Mouse (Mus musculus): Measurements from ENCODE around the gene Usp6nl. TPM values are rescaled to one million over a fixed set of nuclear protein-coding genes. Genes with fewer than 3 reads are reported as not detected.

The Usp6nl gene
- polyA plus RNA-seq, 1 experiment from 2014 or later, result 21.8 TPM

DNA sequence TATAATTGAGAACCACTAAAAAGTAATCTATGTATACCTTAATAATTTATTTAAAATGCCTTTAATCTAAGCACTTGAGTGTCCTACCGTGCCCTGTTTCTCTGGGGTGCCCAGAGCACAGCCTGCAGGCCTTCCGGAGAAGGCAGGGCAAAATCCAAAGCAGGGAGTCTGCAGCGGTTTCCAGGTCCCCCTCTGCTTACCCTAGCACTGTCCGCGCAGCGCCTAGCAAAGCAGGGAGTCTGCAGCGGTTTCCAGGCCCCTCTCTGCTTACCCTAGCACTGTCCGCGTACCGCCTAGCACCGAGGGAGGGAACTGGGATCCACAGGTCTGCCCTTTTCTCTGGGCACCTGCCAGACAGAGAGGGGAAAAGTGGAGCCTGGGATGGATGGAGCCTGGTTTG, 80.9 kb downstream of the Usp6nl start:
- Histone ChIP-seq H3K4me3 (no peak overlapping the region), H3K9ac (replicated peaks) (no peak overlapping the region; the same call in 1 of the 2 replicates), H3K9me3 (no peaks in the 10 kb centered on the region), H3K4me2 (replicated peaks) (0 out of 2 replicates have a peak overlapping the region, but pooled peaks have one; percentile 17), H3K27ac (replicated peaks) (peak overlapping the region; percentile 58), H3K36me3 (no peaks in the 10 kb centered on the region), H3K4me1 (peaks cover 13% of the 10 kb centered on the region), H3K27me3 (no peaks in the 10 kb centered on the region)
- WGBS, result 8% methylated on average over 11 of the region's 11 CpGs
- peak; percentile 64 for ATAC-seq (ENCODE audit: low FRiP score, low read depth)

DNA sequence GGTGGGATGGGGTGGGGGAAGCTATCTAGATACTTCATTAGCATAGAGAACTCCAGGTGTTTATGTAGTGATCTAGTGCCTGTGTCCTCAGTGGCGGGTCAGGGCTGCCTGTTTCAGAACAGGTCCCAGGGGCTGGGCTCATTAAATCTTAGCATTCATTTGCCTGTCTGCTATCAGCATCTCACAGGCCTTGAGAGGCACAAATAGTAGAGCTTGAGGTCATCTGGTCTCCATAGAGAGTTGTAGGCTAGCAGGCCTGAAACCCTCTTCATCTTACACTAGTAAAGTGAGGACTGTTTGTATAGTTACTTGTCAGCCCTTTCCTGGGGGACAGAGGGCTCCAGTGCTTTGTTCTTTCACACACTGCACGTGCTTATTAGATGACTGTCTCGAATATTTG, 81.5 kb downstream of the Usp6nl start:
- Histone ChIP-seq H3K36me3 (0 out of 2 replicates have a peak, but pooled peaks cover under 1% of the 10 kb centered on the region), H3K4me3 (no peak overlapping the region), H3K4me1 (peaks cover 14% of the 10 kb centered on the region), H3K4me2 (replicated peaks) (no peak overlapping the region), H3K27me3 (no peaks in the 10 kb centered on the region), H3K9ac (replicated peaks) (no peak overlapping the region), H3K9me3 (no peaks in the 10 kb centered on the region), H3K27ac (replicated peaks) (peak overlapping the region; percentile 58; the same call in 1 of the 2 replicates)
- peak; percentile 45; the same call in 1 of the 2 replicates for ATAC-seq (ENCODE audit: low FRiP score, low read depth)
- WGBS, result 50% methylated on average over 3 of the region's 3 CpGs

DNA sequence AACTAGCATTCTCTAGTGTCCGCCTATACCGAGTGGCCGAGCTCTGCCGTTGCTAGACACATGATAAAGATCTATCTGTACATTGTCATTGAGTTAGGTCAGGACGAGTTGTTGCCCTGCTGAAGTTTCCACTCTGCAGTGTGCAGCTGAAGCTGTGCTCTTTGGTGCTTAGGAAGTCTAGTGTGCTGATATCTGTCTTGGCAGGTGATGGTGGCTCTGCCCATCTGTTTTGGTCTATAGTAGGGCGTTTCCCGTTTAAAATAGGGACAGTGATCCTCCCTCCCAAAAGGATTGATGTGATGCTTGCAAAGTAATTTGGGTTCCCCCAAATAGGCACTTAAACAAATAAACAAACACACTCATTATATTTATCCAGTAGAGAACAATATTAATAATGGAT, 82.2 kb downstream of the Usp6nl start:
- Histone ChIP-seq H3K9ac (replicated peaks) (no peak overlapping the region), H3K4me3 (no peak overlapping the region), H3K27ac (replicated peaks) (peak overlapping the region; percentile 58; the same call in 1 of the 2 replicates), H3K9me3 (no peaks in the 10 kb centered on the region), H3K4me1 (peaks cover 15% of the 10 kb centered on the region), H3K36me3 (peaks cover 7% of the 10 kb centered on the region; the same call in 1 of the 2 replicates), H3K4me2 (replicated peaks) (no peak overlapping the region), H3K27me3 (no peaks in the 10 kb centered on the region)
- WGBS, result 80% methylated on average over 7 of the region's 7 CpGs
- no peak for ATAC-seq (ENCODE audit: low FRiP score, low read depth)

DNA sequence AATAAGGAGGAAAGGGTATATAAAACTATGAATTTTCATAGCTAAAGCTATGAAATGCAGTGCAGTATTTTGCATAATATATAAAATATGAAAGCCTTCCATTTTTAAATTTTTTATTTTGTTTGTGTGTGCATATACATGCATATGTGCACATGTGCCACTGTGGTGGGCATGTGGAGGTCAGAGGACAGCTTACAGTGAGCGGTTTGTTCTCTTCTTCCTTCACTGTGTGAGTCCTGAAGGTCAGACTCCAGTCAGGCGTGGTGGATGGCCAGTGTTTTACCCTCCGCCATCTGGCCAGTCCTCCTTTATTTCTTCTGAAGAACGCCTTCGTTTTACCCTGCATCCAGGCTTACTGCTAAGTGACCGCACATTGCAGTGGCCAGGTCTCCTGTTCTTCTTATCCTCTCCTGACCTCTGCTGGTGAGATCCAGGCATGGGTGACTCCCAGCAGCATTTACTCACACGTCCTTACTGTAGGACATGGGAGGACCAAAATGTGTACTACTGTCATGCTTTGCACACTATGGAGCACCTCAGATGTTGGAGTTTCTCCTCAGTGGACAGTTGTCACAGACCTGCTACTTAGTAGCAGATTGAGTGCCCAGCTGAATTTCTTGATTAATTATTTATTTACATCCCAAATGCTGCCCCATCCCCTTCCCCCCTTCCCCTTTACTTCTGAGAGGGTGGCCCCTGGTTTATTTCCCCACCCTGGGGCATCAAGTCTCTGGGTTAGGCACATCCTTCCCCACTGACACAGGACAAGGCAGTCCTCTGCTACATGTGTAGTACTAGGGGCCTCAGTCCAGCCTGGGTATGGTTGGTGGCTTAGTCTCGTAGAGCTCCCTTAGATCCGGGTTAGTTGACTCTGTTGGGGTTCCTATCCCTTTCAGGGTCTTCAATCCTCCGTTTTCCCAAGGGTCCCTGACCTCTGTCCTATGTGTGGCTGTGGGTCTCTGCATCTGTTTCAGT, 82.9 kb downstream of the Usp6nl start:
- H3K27me3 ChIP-seq, result no peaks in the 10 kb centered on the region
- peak; percentile 77 for ATAC-seq (ENCODE audit: low FRiP score, low read depth)
- H3K27ac ChIP-seq (replicated peaks), result no peak overlapping the region
- no peak overlapping the region for H3K4me2 ChIP-seq (replicated peaks)
- H3K9me3 ChIP-seq, result no peaks in the 10 kb centered on the region
- 31% methylated on average over 10 of the region's 10 CpGs for WGBS
- no peak overlapping the region for H3K9ac ChIP-seq (replicated peaks)
- peaks cover 15% of the 10 kb centered on the region for H3K4me1 ChIP-seq
- H3K4me3 ChIP-seq, result no peak overlapping the region
- peaks cover 10% of the 10 kb centered on the region; the same call in 1 of the 2 replicates for H3K36me3 ChIP-seq

DNA sequence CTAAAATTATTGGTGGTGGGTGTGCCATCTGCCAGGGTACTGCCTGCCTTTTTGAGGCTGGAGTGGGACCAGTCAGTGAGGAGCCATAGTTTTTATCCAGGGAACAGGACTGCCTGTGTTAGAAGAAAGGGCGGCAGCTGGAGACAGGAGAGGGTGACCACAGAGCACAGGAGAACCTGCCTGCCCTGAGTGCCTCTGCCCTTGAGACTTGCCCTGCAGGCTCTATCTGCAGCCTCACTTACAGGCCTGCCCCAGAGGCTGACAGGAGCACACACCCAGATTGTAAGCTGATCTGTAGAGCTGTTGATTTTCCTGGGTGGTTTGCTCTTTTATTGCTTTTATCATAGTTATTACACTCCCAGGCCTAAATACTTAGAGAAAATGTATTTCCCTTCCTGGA, 85.2 kb downstream of the Usp6nl start:
- no peaks in the 10 kb centered on the region for H3K9me3 ChIP-seq
- peaks cover 18% of the 10 kb centered on the region; the same call in 1 of the 2 replicates for H3K36me3 ChIP-seq
- ATAC-seq (ENCODE audit: low FRiP score, low read depth), result no peak
- H3K4me3 ChIP-seq, result no peak overlapping the region
- no peak overlapping the region for H3K27ac ChIP-seq (replicated peaks)
- peaks cover 15% of the 10 kb centered on the region for H3K4me1 ChIP-seq
- WGBS, result 71% methylated on average over 1 of the region's 1 CpGs
- no peaks in the 10 kb centered on the region for H3K27me3 ChIP-seq
- no peak overlapping the region for H3K4me2 ChIP-seq (replicated peaks)
- no peak overlapping the region for H3K9ac ChIP-seq (replicated peaks)

DNA sequence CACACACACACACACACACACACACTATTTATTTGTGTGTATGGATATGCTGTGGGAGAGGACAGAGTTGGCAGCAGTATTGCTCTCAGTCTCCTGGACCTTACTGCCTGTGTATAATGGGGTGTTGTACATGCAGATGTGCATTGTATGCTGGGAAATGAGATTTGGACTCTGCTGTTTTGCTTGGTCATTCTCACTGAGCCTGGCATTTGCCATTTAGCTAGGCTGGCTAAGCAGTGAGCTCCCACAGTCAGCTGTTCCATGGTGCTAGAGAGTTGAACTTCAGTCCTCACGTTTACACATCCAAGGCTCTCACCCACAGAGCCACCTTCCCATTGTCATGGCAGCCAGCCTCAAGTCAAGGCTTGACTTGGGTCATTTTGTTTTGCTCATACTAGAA, 90.2 kb downstream of the Usp6nl start:
- 94% methylated on average over 1 of the region's 1 CpGs for WGBS
- no peak for ATAC-seq (ENCODE audit: low FRiP score, low read depth)

GRCm38 (mm10) chr2:6413723-6414122, 91.3 kb downstream of the Usp6nl start:
- WGBS, result 89% methylated on average over 2 of the region's 2 CpGs
- H3K36me3 ChIP-seq, result peaks cover 30% of the 10 kb centered on the region; the same call in 1 of the 2 replicates
- no peak overlapping the region for H3K4me3 ChIP-seq
- H3K9me3 ChIP-seq, result no peaks in the 10 kb centered on the region
- ATAC-seq (ENCODE audit: low FRiP score, low read depth), result no peak
- H3K4me2 ChIP-seq (replicated peaks), result no peak overlapping the region
- no peaks in the 10 kb centered on the region for H3K27me3 ChIP-seq
- H3K4me1 ChIP-seq, result 0 out of 2 replicates have a peak, but pooled peaks cover 2% of the 10 kb centered on the region
- no peak overlapping the region for H3K9ac ChIP-seq (replicated peaks)
- no peak overlapping the region for H3K27ac ChIP-seq (replicated peaks)

More for the DNA sequence above, 90.2 kb downstream of the Usp6nl start:
- Histone ChIP-seq H3K4me1 (0 out of 2 replicates have a peak, but pooled peaks cover 2% of the 10 kb centered on the region), H3K9me3 (no peaks in the 10 kb centered on the region), H3K27me3 (no peaks in the 10 kb centered on the region), H3K4me3 (no peak overlapping the region), H3K4me2 (replicated peaks) (no peak overlapping the region), H3K36me3 (peaks cover 30% of the 10 kb centered on the region; the same call in 1 of the 2 replicates), H3K27ac (replicated peaks) (no peak overlapping the region), H3K9ac (replicated peaks) (no peak overlapping the region)

DNA sequence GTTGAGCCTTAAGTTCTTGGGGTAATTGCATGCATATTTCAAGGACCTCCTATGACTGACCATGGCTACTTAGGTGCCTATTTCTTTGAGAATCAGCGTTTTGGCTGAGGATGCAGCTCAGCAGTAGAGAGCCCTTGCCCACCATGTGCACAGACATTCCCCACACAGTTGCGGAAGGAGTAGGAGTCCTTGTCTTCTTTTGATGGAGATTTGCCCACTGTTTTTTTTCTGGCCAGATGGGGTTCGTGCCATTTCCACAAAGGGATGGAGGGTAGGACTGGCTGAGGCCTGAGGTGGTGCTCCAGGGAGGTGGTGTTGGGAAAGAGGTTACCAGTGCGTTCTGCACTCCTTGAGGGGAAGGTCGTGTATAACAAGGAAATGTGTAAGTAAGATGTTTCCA, 91.9 kb downstream of the Usp6nl start:
- ATAC-seq (ENCODE audit: low FRiP score, low read depth), result no peak
- no peak overlapping the region for H3K9ac ChIP-seq (replicated peaks)
- H3K36me3 ChIP-seq, result peaks cover 25% of the 10 kb centered on the region; the same call in 1 of the 2 replicates
- H3K27me3 ChIP-seq, result no peaks in the 10 kb centered on the region
- no peak overlapping the region for H3K27ac ChIP-seq (replicated peaks)
- H3K4me3 ChIP-seq, result no peak overlapping the region
- no peaks in the 10 kb centered on the region for H3K9me3 ChIP-seq
- H3K4me2 ChIP-seq (replicated peaks), result no peak overlapping the region
- 88% methylated on average over 5 of the region's 5 CpGs for WGBS
- H3K4me1 ChIP-seq, result no peaks in the 10 kb centered on the region

DNA sequence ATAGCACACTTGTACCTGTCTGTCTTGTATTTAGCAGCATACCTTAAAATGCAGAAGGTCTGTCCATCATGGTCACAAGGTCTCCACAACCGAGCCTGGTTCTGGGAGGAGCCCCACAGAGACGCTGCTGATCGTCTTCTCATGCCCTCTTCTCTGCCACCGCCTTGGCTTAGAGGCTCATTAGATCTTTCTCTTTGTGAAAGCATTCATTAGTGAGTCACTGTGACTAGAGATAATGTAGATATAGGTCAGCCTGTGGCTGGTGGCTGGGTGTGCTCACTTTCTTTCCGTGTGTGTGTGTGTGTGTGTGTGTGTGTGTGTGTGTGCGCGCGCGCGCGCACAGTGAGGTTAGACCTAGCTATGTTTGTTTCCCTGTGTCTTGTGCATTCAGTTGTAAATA, 94.7 kb downstream of the Usp6nl start:
- H3K4me2 ChIP-seq (replicated peaks), result no peak overlapping the region
- H3K36me3 ChIP-seq, result peaks cover 30% of the 10 kb centered on the region
- ATAC-seq (ENCODE audit: low FRiP score, low read depth), result no peak
- H3K27me3 ChIP-seq, result no peaks in the 10 kb centered on the region
- H3K9ac ChIP-seq (replicated peaks), result no peak overlapping the region
- no peaks in the 10 kb centered on the region for H3K4me1 ChIP-seq
- H3K27ac ChIP-seq (replicated peaks), result no peak overlapping the region
- no peaks in the 10 kb centered on the region for H3K9me3 ChIP-seq
- no peak overlapping the region for H3K4me3 ChIP-seq
- WGBS, result 88% methylated on average over 11 of the region's 11 CpGs

DNA sequence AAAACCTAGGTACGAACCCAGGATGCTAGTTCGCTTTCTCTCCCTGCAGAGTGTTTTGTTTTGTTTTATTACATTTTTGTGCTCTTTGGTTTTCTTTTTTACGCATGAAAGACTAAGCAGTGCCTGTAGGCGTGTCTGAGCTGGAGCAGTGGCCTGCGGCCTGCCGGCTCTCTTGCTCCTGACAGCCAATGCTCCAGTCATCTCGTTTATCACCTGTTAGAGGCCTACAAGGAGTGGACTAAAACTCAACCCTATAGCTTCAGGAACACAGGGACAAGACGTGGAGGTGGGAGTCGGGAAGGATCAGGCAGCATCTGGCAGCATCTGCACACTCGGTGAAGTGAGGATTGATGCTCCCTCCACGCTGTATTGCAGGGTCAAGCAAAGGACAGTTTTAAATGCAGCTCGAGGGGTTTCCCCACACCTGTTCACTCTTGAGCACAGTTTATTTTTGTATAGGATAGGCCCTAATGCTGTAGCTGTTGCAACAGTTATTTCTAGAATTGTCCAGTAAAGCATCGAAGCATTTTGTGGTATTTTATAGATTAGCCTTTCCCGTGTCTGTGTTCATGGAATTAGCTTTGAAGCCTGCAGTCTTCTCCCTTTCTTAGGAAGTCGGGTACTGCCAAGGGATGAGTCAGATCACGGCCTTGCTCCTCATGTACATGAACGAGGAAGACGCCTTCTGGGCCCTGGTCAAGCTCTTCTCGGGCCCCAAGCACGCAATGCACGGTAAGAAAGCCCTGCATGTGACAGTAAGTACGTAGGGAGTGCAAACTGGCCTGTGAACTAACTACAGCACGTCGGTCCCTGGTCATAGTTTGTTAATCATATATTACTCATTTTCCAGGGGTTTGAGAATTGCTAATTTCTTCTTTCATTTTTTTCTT, 101.4 kb downstream of the Usp6nl start:
- Histone ChIP-seq H3K27ac (replicated peaks) (no peak overlapping the region), H3K27me3 (no peaks in the 10 kb centered on the region), H3K4me3 (no peak overlapping the region), H3K9me3 (no peaks in the 10 kb centered on the region), H3K9ac (replicated peaks) (no peak overlapping the region), H3K4me1 (no peaks in the 10 kb centered on the region), H3K4me2 (replicated peaks) (no peak overlapping the region), H3K36me3 (peaks cover 56% of the 10 kb centered on the region)
- no peak for ATAC-seq (ENCODE audit: low FRiP score, low read depth)
- WGBS, result 91% methylated on average over 24 of the region's 24 CpGs

DNA sequence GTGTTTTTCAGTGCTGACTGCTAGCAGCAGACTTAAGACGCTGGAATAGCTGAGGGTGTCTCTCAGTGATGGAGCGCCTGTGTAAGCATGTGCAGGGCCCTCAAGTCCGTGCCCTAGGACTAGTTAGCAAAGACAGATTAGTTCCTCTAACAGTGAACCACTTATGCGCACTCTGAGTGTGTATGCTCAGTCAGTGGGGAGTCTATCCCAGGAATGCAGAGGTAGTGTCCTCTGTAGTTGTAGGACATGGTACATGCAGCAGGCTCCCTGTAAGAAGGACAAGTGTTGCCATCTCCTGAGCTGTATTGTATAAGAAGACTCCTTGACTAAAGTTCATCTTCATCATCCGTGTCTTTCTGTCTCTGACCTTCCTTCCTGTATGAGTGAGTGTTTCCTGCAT, 102.4 kb downstream of the Usp6nl start:
- Histone ChIP-seq H3K9ac (replicated peaks) (no peak overlapping the region), H3K27ac (replicated peaks) (no peak overlapping the region), H3K27me3 (no peaks in the 10 kb centered on the region), H3K4me2 (replicated peaks) (no peak overlapping the region), H3K36me3 (peaks cover 58% of the 10 kb centered on the region), H3K4me3 (no peak overlapping the region), H3K4me1 (no peaks in the 10 kb centered on the region), H3K9me3 (no peaks in the 10 kb centered on the region)
- ATAC-seq (ENCODE audit: low FRiP score, low read depth), result no peak
- WGBS, result 91% methylated on average over 5 of the region's 5 CpGs

Data from midbrain, embryonic 12.5 days (tissue).